Mouse (Mus musculus) adrenal gland, postnatal 4 days (tissue): Measurements from ENCODE around the gene Kcnip4. TPM values are rescaled to one million over a fixed set of nuclear protein-coding genes. Genes with fewer than 3 reads are reported as not detected.

Experiments used
- DNase-seq, 2 experiments: peaks; one replicate each; pipeline ENCODE4 v3.0.0; 2021 to 2022; ENCODE audit warnings: low spot score in 2 of 2, mixed read lengths in 2 of 2
- total RNA-seq, 2 experiments: library from RNA; stranded (reverse); gene quantifications; 2 replicates each; pipeline ENCODE4 v1.2.3; 2021

The Kcnip4 gene
- total RNA-seq, 2 experiments from 2014 or later, result 3.3 to 4.8 TPM

- DNase-seq, result no peak
These were observed 634.5 kb downstream of the Kcnip4 start for GRCm38 (mm10) chr5:48890216-48890615.

DNA sequence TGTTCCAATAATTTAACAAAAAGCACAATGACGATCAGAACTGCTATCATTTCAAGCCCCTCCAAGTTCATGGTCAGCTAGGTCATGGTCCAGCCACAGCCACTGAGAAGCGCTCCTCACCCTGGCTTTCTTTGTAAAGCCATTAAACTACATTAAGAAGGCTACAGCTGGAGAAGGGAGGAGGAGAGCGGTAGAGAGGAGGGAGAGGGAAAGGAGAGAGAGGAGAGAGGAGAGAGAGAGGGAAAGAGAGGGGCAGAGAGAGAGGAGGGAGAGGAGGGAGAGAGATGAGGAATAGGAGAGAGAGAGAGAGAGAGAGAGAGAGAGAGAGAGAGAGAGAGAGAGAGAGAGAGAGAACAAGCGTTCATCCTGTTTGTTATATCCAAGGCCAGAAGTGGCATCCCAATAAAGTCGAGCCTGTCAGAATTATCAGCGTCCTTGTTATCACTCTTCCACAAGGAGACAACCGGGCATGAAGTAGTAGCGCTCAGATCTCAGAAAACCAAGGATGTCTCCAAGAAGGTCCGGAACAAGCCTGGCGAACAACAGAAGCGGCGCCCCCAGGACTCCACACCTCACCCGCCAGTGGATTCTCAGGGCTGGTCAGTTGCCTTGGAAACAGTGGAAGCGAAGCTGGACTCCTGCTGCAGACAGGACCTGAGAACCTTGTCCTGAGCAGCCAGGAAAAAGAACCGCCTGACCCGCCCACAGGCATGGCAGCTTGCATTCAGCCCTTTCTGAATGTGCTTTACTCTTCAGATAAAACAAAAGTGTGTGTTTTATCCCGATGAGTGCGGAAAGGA, 635.1 kb downstream of the Kcnip4 start:
- peak; percentile 2 to 4 for DNase-seq

DNA sequence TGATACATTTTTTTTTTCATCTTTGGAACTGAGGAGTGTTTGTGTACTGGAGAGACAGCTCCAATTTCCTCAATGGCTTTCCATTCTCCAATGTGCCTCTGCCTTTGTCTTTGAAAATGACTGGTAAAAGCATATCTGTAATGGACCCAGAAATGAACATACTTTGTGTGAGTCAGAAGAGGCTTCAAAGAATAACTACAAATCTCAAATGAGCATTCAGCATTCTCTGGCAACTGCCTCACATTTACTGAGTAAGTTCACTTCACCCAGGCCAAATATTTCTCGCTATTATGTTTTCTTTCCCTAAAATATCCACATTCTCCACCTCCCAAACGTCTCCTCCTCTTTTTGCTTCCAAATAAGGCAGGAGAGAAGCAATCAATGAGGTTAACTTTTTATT, 646.6 kb downstream of the Kcnip4 start:
- no peak for DNase-seq

DNA sequence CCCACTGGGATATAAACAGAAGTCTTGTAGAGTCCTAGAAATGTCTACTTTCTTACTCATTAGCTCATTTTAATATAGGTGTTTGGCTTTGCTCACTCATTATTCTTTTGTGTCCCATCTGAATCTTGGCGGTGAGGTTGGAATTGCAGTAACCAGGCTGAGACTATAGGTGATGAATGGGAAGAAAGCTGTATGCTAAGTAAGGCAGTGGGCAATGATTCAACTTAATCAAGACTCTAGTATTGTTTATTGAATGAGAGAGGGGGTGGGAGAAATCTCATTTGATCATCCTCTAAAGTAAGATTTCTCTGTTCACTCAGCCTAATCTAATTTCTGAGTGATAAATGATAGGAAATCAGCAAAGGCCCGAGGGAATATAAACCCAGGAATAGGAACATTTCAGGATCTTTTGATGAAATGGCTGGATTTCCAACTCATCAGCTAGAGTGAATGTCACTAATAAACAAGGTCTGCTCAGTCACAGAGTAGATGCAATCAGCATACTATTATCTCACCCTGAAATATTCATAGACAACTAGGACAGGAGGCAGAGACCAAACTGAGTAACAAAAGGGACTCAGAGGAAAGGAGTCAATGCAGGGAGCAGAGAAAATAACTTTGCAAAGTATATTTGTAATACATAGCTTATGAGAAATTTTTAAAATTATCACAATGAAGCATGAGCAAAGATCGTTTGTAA, 660.3 kb downstream of the Kcnip4 start:
- no peak for DNase-seq

GRCm38 (mm10) chr5:48840971-48841370, 683.7 kb downstream of the Kcnip4 start:
- DNase-seq, result no peak

DNA sequence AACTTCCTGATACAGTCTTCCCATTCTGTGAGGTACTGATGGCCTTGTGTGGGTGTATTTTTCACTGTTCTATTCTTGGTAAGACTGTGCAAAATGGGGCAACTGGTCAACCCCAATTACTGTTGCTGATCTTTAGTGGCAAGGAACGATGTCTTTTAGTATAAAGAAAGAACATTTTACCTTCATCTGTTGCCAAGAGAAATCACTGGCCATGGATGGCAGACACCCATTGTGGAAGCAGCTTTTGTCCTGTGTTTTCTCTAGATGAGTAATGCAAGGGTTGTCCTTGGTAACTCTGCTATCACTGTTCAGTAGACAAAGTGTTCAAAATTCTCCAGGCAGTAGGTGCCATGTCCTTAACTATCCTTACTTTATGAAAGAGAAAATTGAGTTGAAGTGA, 729.2 kb downstream of the Kcnip4 start:
- no peak for DNase-seq

DNA sequence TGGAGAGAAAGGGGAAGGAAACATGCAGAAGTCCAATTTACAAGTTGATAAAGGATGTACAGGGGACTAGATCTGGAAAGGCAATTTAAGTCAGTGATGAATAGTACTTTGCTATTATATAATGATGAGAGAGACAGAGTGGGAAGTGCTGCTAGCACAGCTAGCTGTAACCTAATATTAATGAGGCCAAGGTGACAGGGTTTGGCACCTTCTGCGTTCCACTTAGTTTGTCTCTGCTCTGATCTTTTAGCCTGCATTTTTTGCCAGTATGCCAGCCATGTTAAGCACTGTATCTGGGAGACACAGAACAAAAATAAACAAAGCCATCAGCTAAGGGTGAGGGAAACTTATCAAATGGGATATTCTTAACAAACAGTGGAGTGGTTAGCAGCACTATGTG, 745.3 kb downstream of the Kcnip4 start:
- DNase-seq, result no peak

- DNase-seq, result no peak
These were observed 776.1 kb downstream of the Kcnip4 start for GRCm38 (mm10) chr5:48748613-48749012.

DNA sequence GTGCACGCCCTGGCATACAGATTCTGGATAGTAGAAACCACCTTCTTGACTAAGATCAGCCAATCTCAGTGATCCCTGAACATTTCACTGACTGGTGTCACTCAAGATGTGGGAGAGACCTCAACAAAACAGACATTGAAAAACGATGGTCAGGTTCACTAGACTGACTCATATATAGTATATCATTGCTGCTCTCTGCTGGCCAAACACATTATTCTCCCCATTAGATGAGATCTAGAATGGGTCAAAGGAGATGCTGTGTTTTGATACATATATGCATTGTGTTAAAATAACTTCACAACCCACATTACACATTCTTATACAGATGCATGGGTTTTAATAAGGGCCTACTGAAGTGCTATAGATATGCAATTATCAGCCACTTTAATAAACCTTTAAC, 787.1 kb downstream of the Kcnip4 start:
- DNase-seq, result no peak

GRCm38 (mm10) chr5:48718166-48718565, 806.5 kb downstream of the Kcnip4 start:
- DNase-seq, result no peak

GRCm38 (mm10) chr5:48705997-48706396, 818.7 kb downstream of the Kcnip4 start:
- no peak for DNase-seq

DNA sequence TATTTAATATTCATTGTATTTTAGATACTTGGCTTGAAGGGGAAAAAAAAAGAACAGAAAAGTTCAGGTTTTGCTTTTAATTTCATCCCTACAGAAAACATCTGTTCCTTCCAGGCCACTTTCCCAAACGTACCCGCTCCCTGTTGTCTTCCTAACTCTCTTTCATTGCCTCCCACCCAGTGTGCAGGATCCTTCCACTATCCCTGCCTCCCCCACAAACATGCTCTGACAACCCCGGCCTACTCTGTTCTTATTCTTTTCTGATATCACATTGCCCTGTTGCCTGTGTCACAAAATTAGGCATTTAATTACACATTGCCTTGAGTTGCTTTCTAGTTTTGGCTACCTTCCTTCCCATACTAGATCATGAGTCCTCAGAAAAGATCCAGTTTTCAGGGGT, 837.6 kb downstream of the Kcnip4 start:
- DNase-seq, result no peak

DNA sequence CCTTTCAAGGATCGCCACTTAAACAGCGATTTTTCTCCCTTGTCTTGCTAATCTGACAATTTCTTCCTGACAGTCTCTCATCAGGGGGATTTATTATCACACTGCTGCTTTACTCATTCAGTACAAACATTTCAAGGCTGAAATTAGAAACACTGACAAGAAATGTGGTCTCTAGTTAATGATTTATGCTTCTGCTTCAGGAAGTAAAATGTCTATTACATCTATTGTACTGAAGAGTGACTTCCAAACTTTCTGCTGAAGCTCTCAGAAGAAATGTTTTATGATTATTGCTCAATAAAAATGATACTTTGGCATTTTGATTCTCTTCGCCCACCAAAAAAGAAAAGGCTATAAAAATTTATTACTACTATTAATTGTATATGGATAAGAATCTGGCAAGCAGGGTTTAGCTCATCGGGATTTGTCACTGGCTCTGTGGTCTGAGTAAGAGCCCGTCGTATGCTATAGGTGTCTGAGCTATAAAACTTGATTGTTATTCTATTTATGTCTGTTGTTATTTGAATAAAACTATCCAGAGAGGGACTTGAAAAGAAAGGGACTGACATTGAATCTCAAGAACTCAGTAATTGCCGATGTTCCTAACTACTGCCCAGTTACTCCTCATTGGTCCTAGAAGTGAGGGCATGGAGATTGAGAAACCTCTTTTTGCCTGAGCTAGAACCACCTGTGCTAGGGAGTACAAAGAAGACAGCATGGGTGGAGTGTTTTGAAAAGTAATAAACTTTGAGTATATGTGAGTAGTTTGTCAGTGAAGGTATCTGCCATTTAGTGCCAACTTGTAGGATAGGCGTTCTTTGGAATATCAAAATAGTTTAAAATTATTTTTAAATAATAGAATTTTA, 844.7 kb downstream of the Kcnip4 start:
- no peak for DNase-seq

DNA sequence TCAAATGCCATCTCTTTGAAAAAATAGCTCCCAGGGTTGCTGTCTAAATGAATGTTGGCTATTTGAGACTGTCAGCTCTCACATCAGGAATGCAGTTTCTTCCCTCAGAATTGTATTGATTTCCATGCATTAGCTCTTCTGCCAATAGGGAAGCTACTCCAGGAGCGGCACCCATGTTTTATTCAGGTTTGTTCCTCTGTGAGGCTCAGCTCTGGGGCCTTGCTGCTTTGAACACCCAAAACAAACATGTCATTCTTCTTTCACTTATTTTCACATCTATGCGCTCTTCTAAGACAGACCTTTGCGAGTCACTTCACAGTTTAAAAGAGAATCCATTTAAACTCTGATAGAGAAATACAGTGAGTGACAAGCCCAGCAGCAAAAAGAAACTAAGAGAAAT, 862.2 kb downstream of the Kcnip4 start:
- no peak for DNase-seq

- no peak for DNase-seq
These were observed 864.7 kb downstream of the Kcnip4 start for GRCm38 (mm10) chr5:48659975-48660374.

GRCm38 (mm10) chr5:48650496-48650895, 874.2 kb downstream of the Kcnip4 start:
- DNase-seq, result no peak

DNA sequence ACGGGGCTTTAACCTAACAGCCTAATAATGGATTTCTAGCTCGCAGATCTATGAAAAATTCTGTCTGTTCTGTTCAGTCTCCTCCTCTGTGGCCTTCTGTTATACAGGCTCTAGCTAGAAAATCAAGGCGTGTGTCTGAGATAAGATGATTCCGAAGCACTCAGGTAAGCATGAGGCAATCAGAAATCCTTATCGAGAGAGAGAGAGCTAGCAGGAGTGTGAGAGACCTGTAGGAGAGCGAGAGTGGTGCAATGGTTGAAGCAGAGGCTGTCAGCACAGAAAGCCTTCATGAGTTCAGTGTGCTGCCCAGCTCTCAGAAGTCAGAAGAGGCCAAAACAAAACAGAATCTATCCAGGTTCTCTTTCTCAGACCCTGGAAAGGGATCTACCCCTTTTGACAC, 888.0 kb downstream of the Kcnip4 start:
- no peak for DNase-seq

- DNase-seq, result no peak
These were observed 891.1 kb downstream of the Kcnip4 start for GRCm38 (mm10) chr5:48633631-48634030.

DNA sequence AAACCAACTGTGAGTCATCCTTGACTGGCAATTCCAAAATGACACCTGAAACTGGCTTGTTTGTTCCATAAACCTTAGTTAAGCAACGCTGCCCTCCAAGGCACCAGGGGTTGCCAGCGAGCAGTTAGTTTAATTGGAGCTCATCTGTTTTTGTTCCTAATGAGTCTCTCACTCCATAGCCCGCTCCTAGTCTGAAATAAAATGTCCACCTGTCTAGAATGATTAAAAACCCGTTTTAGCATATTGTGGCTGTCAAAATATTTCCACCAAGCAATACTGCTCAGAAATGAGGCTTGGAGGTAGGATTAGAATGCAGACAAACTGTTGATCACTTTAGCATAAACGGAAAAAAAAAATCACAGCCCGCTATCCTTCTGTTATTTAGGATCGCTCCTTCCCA, 901.3 kb downstream of the Kcnip4 start:
- no peak for DNase-seq

GRCm38 (mm10) chr5:48606916-48607315, 917.8 kb downstream of the Kcnip4 start:
- no peak for DNase-seq

DNA sequence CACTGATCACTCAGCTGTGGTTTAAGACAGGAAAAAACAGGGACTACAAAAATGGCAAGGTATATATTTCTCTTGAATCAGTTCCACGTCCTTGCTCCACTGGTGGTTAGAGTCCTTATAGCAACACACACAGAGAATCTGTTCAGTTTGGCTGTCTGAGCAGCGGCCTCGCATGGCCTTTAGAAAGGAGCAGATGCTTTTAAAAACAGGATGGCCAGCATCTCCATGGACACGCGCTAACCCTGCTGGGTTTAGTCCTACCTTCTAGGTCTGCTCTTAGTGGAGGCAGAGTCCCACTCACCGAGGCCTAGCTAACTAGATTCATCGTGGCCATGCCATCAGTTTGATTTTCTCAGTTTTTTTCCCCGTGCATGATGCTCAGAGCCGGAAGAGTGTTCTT, 918.4 kb downstream of the Kcnip4 start:
- no peak for DNase-seq
